Mouse (Mus musculus) gastrocnemius, postnatal 4 days (tissue): ENCODE results near the gene Kcna5. TPM values are rescaled to one million over a fixed set of nuclear protein-coding genes. Genes with fewer than 3 reads are reported as not detected.

ENCODE experiments used
- total RNA-seq, 2 experiments: library from RNA; stranded (reverse); gene quantifications; 2 replicates each; pipeline ENCODE4 v1.2.3; 2021

The Kcna5 gene
- total RNA-seq, 2 experiments from 2014 or later = 4.2 to 4.7 TPM

Other genes with a start within 250 kb of the Kcna5 start
- gene Kcna1, start 111.0 kb upstream of the Kcna5 start, total RNA-seq = 1 to 10 TPM; 5.7 to 7.0 TPM
- gene Kcna6, start 205.3 kb upstream of the Kcna5 start, total RNA-seq = 1 to 10 TPM; 5.3 to 5.8 TPM